ENCODE assay signal across 8 mouse cellular contexts in genomic region chr6:31136895-31137294, GRCm38 (mm10).
DNase-seq lines count a peak whose midpoint lies in the region; ATAC-seq and TF ChIP-seq lines count a peak whose summit lies in the region.
"Had no signal": no experiment of that assay in that cellular context is flagged by ENCODE, and none has a peak within 500 bp of the region (broad histone marks: within the 10 kb centered on the region; RNA-seq: fewer than 3 reads in every experiment).

No protein-coding gene starts in this region.

- no peak overlapping the region for H3K4me3 ChIP-seq in layer of hippocampus, adult 2 months
- H3K4me3 ChIP-seq: limb, embryonic 12.5 days had no signal

- no peak for DNase-seq in layer of hippocampus, adult 2 months (ENCODE audit: low spot score in 2 of 2)
- no peak for DNase-seq in layer of hippocampus, postnatal 36 days
- peak; percentile 68 for DNase-seq in ES-CJ7 (ENCODE audit: low read depth, low spot score)
- peak; percentile 46 for DNase-seq in adipocyte (ENCODE audit: low spot score)
- DNase-seq in retina, postnatal 1 day: peak; percentile 64
- no peak for DNase-seq in frontal cortex, postnatal 25 days (ENCODE audit: low spot score in 2 of 2)

- peak; percentile 61; the same call in 1 of the 2 replicates for ATAC-seq in granulocyte monocyte progenitor cell, adult 5-6 weeks (replicated peaks; ENCODE audit: poor library complexity, severe bottlenecking)

- H3K27ac ChIP-seq in layer of hippocampus, adult 2 months: peak overlapping the region; percentile 76
- H3K27ac ChIP-seq: limb, embryonic 12.5 days had no signal

- TF ChIP-seq CTCF in layer of hippocampus, adult 2 months (conservative IDR thresholded peaks at IDR 0.05): peak; percentile 83

Comparison
In these comparisons a context has a peak if more than half of its experiments do, and no peak if none do; other contexts are left out.
1. DNase-seq: peak in ES-CJ7 (single experiment), adipocyte (single experiment) and retina, postnatal 1 day (single experiment); none in layer of hippocampus, adult 2 months (0 of 2), layer of hippocampus, postnatal 36 days (0 of 2) and frontal cortex, postnatal 25 days (0 of 2).